Mouse (Mus musculus) T-cell, adult 2 months (primary cell): ENCODE results near the gene Rhot1.
"Not testable (repeated sequence)": the region's sequence is repeated elsewhere in the genome, so short reads cannot be mapped to it uniquely, and the experiment has no call there.

Experiments used
- DNase-seq: peaks from one replicate; pipeline ENCODE4 v3.0.0; 2022; ENCODE audit warnings: low spot score

Rhot1 gene

DNA sequence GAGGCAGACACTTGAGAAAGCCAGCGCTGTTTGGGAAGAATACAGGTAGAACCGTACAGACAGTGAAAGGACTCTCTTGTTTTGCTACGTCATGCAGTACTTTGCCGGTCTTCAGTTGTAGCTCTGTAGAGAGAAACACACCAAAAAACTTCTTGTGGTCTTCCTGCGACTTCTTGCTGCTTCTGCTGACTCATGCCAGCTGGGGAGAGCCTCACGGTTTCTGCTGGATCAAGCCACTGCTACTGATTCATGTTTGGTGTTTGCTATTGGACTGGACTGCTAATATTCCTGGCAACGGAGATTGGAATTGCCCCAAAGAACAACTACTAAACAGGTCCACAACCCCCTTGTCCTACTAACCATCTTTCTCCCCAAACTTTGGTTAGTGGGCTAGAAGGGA, 12.5 kb upstream of the Rhot1 start:
- DNase-seq, result no peak

DNA sequence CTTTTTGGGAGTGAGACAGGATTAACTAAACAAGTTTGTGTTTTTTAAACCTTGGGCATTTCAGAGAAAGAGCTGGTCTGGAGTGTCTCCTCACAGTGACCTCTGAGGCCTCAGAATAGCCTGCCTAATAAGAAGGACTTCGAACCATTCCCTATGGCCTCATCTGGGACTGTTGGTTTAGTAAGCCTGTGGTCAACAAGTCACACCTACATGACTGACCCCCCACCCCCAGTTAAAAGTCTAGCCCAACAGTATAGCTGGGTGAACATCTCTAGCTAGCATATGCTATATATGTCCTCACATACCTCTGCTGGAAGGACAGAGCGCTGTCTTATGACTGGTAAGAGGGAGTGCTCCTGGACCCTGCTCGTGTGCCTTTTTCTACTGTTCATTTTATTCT, 9.5 kb upstream of the Rhot1 start:
- DNase-seq, result no peak

DNA sequence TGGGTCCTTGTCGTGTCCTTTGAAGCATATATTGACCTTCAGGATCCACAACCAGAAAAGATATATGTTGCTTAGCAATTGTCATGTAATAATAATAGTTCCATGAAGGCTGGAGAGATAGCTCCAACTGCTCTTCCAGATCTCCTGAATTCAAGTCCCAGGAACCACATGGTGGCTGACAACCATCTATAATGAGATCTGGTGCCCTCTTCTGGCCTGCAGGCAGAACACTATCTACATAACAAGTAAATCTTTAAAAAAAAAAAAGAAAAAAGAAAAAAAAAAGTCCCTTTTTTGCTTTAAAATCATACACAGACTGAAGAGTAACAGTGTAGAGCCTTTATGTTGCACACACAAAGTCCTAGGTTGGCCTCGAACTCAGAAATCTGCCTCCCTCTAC, 9.0 kb upstream of the Rhot1 start:
- DNase-seq, result no peak

DNA sequence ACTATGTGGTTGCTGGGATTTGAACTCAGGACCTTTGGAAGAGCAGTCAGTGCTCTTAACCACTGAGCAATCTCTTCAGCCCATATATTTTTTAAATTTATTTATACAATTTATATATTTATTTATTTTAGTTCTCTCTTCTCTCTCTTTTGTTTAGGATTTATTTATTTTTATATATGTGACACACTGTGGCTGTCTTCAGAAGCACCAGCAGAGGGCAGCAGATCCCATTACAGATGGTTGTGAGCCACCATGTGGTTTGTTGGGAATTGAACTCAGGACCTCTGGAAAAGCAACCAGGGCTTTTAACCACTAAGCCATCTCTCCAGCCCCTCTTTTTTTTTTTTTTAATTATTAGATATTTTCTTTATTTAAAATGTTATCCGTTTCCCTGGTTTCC, 8.5 kb upstream of the Rhot1 start:
- DNase-seq, result peak; percentile 35

DNA sequence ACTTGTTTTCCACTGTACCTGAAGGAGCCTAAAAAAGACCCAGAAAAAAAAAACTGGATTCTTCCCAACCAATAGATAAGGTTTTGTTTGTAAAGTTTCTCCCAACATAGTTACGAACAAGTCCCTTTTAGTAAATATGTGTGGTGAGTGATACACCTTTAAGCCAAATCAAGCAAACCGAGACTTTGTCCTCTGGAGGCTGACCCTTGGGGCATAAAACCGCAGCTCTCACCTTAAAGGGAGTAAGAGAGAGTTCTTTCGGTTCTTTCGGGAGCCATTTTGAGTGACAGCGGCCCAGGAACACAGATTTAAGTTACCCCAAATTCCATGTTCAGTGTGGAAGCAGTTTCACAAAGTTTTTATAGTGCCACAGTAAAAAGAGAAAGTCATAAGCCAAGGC, 6.5 kb upstream of the Rhot1 start:
- DNase-seq, result no peak

DNA sequence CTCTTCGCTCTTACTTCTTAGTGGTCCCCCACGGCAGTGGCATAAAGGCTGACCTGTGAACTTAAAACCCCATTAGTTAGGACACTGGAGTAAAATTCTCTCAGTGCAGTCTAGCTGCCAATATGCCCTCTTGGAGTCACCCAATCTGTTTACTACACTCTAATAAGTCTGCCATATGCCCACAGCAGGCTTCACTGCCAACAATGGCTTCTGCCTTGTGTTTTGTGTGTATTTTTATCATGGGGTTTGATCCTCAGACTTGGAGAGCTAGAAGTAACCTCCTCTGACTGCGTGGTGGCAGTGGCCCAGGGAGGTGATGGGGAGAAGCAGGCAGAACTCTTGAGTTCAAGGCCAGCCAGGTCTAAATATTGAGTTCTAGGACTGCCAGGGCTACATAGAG, 4.8 kb upstream of the Rhot1 start:
- no peak for DNase-seq

DNA sequence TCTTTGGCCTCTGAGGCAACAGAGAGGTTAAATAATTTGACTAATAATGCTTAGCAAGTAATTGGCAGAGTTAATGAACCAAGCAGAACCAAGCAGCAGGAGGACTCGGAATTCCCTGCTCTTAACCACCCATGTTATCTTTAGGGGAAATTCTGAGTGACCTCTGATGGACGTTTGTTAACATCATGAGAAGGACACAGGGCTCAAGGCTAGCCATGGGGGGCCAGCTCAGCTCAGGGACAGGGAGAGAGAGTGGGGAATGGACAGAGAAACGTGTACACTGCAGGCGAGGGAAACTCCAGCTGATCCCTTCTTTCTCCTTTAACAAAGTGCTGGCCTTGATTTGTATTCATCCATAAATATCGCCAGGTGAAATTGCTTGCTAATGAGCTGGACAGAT, 3.9 kb upstream of the Rhot1 start:
- no peak for DNase-seq

DNA sequence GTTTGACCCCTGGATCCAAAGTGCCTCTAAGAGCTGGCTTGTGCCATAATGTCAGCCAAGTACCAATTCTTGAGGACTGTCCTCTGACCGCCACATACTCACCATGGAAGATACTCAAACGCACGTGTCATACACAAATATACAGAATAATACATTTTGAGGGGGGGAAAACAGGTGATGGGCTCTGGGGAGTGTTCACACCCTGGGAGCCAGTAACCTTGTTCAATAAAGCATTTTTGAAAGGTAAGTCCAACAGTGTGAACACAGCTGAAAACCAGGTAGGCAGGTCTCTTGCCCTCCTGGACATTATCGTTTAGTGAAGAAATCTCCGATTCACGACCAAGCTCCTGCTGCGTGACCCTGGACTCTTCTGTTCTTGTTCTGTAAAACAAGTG, 357 bp upstream of the Rhot1 start:
- DNase-seq, result no peak

DNA sequence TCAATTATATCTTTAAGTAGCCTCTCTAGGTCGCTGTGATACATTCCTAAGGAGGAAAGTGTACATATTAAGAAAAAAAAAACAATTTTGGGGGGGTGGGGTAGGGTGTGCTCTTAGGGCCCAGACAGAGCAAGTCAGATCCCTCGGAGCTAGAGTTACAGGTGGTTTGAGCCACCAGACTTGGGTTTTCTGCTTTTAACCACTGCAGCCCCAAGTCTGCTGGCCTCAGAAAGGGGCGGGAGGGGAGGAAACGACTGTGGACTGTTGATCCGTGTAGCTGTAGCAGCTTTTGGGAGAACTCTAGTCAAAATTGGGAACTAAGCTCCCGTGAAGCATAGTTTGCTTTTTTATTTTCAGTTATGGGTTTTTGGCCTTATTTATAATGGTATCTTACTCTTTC, 1.5 kb downstream of the Rhot1 start:
- no peak for DNase-seq

DNA sequence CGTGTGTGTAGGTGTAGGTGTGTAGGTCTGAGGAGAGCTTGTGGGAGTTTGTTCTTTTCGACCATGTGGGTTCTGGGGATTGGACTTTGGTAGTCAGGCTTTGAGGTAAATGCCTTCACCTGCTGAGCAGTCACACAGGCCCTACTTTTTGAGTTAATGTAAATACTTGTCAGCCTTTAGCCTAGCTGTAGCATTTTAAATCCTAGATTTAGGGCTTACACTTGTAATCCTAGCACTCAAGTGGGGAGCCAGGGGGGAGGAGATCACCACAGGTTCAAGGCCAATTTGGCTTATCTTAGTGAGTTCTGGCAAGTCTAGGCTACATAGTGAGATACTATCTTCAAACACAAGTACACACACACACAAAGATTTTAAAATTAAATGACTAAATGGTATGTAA, 3.5 kb downstream of the Rhot1 start:
- DNase-seq, result no peak

DNA sequence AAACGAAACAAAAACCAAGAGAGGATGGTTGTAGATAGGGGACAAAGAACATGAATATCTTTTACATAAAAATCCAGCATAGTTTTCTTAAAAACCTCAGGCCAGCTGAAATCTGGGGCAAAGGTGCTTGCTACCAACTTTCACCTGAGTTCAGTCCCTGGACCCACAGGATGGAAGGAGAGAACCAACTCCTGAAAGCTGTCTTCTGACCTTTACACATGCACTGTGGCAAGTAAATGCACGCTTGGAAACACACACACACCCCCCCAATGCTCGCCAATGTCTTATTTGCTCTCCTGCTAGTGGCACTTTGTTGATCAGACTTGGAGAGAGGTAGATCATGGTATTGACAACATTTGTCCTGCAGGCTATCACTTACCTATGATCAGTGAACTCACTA, 6.5 kb downstream of the Rhot1 start:
- no peak for DNase-seq

DNA sequence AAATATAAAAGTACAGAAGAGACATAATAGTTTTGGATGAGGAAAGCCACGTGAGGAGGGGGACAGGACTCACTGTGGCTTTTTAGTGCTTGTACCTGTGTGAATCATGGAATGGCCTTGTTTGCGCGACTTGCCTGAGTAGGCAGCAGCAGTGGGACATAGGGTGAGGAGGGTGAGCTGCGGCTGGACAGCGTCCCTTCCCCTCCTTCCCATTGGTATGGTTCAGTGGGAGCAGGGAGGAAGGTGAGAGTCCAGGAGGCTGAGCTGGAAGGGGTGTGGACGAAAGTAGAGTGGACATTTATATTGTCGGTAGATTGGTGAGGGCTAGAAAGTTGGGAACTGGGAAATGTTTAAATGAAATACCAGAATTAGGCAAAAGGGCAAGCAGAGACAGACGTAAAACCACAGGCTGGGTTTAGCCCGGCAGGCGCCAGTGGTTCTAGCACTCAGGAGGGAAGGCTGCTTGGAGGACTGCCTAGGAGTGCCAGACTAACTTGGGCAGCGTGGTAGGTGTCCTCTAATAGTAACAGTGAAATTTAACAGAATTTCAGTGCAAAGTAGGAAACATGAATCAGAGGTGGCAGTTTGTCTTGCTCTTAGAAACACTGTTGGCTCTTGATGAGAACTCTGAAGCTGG, 10.0 kb downstream of the Rhot1 start:
- no peak for DNase-seq

DNA sequence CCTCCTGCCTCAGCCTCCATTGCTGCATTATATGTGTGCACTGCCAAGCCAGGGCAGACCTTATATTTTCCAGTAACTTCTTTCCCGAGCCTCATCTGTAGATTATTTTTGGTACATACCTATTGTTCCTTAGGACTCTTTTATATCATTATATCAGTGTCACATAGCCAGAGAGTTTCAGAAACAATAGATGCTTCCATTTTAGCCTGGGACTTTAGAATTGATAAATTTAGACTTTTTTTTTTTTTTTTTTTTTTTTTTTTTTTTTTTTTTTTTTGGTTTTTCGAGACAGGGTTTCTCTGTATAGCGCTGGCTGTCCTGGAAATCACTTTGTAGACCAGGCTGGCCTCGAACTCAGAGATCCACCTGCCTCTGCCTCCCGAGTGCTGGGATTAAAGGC, 21.2 kb downstream of the Rhot1 start:
- DNase-seq, result not testable (repeated sequence)

DNA sequence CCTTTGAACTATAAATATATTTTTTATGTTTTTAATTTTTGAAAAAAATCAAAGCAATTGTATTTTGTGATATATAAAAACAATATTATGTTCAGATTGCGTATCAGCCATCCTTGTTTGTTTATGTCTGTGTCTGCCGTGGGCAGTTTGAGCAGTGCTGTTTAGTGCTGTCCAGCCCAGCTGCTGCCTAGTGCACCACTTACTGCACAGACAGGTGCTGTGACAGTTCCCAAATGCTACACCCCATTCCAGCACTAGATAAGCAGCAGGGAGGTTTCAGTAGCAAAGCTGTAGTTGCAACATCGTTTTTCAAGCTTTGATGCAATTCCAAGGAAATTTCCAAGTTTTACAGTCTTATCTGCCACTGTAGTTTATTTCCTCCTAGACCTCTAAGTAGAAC, 28.5 kb downstream of the Rhot1 start:
- no peak for DNase-seq

DNA sequence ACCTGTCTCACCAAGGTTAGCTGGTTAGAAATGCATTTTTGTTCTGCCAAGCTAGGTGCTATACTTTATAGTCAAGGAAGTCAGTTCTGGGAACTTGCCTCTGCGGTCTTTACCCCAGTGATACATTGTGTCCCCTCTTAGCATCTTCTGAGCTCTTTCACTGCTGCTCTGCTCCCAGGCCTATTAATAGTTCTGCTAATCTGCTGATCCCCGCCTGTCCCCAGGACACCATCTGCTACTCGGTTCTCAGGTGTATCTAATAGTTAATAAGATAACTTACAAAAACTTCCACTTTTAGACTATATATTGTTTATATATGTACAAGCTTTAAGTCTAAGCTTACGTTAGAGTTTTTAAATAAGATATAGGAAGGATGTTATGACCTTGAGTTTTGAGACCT, 29.5 kb downstream of the Rhot1 start:
- DNase-seq, result no peak

DNA sequence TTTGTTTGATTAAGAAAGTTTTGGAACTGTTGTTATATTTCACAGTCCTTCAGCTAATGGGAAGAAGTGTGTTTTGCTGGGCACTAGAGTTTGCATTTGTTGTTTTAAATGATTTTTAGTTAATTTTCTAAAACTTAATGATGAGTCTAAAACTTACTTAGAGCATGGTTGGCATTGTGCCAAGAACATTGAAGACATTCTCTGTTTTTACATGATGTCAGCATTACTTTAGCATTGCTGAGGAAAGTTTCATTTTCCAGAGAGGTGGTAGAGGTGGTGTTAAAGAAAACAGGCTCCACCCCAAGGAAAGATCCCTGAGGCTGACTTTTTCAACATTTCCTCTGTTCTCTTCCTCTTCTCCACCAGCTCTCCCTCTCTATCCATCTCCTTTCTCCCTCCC, 38.2 kb downstream of the Rhot1 start:
- no peak for DNase-seq

DNA sequence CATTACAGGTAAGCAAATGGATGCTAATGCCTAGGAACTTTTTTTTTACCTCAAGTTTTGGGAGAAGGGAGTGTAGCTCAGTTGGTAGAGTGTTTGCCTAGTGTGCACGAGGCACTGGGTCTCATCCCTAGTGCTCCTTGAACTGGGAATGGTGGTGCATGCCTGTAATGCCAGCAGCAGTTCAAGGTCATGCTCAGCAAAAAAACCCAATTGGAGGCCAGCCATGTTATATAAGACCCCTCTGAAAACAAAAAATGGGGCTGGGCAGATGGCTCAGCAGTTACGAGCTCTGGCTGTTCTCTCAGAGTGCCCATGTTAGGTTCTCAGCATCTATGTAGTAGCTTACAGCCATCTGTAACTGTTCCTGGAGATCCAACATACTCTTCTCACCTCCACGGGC, 39.7 kb downstream of the Rhot1 start:
- no peak for DNase-seq

DNA sequence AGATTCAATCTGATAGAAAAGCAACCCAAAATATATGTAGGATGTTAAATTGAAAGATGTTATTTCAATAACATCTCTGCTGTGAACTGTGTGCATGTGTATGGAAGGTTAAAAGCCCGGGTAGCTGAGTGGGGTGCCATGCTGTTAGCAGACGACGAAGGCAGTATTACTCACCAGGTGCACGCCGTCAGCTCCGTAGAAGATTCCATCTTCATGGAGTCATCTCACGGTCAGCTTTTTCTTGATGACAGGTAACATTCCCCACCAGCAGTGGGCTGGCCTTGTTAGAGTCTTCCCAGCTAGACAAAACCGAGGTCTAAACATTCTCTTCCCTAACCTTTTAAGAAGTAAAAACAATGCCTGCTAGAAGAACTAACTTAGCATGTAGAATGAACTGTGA, 55.3 kb downstream of the Rhot1 start:
- DNase-seq, result no peak

DNA sequence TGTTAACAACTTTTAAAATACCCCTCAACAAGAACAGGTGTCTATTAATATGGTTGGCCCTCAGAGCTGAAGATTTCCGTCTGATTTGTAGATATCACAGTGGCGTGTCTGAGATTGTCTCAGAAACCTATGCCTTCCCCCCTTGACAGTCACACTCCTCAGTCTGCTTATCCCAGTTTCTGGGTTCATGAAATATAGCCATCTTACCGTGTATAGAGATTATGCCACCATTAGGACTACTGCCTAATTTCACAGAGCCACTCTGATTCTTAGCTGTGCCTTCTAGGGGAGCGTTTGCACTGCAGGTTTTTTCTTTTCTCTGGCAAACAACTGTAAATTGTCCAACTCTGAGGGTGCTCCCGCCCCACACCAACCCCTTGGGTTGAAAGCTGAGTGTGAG, 62.3 kb downstream of the Rhot1 start:
- no peak for DNase-seq

DNA sequence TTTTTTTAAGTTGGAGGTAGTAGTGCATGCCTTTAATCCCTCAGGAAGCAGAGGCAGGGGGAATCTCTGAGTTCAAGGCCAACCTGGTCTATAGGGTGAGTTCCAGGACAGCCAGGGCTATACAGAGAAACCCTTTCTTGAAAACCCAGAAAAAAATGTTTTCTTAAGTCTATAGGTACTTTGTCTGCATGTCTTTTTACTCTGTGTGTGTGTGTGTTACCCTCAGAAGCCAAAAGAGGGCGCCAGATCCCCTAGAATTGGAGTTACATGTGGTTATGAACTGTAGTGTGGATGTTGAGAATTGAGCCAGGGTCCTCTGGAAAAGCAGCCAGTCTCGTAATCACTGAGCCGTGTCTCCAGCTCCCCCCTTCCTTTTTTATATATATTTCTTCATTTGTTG, 66.2 kb downstream of the Rhot1 start:
- no peak for DNase-seq

DNA sequence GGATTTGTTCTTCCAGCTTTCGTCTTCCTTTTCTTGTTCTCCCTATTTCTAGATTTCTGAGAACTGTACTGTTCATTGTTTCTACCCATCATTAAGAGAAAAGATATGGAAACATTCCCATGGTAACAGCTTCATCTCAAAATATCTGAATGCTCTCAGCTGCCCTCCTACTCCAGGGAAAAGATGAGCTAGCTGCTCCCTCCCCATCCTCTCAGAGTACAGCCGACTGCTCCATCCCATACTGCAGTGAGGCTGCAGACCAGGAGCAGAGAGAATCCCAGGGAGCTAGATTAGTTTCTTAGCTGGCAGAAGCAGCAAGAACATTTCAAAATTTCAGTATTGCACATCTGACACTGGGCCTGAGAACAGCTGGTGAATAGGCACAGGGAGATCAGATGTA, 69.2 kb downstream of the Rhot1 start:
- no peak for DNase-seq

DNA sequence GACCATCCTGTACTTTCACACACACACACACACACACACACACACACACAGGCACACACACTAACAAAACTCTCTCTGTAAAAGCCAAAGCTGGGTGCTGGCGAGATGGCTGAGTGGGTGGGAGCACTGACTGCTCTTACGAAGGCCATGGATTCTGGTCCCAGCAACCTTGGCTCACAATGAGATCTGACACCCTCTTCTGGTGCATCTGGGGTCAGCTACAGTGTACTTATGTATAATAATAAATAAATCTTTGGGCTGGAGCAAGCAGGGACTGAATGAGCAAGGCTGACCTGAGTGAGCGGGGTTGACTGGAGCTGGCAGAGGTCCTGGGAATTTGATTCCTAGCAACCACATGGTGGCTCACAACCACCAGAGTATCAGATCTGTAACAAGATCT, 75.0 kb downstream of the Rhot1 start:
- DNase-seq, result no peak

DNA sequence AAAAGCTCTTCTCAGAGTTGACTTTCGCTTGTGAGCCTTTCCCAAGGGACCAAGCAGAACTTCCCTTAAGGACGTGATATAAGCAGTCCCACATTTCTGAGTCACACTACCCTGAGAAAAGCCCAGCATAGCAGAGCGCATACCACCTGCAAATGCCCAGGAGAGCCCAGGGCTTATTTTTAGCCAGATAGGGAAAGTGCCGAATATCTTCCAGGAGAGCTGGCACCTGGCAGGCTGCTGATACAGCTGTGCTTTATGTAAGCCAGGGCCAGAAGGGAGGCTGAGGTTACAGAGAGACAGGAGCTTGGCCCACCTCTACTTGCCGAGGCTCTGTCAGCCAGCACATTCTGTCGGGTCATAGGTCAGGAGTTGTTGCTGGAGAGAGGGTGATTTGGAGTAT, 75.8 kb downstream of the Rhot1 start:
- no peak for DNase-seq

DNA sequence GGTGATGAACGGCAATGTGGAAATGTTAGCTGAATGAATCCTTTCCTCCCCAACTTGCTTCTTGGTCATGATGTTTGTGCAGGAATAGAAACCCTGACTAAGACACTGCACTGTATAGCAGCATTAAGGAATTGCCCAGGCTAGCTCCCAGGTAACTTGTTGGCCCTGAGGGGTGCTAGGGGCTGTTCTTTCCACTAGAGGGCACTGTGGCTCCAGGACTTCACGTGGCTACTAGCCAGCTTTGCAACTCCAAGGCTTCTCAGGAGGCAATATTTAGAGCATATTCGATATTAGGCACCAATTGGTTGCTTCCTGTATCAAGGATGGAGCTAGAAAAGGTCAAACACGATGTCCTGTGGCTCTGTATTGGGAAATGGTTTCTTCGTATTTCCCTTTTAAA, 78.3 kb downstream of the Rhot1 start:
- peak; percentile 59 for DNase-seq
